Mouse (Mus musculus) A20 (cell line): ENCODE measurements around the gene Gm5128.
"Not testable (repeated sequence)": the region's sequence is repeated elsewhere in the genome, so short reads cannot be mapped to it uniquely, and the experiment has no call there.

Source experiments
- DNase-seq: peaks from one replicate; pipeline ENCODE4 v3.0.0-alpha.2; 2011; ENCODE audit warnings: low read depth, low spot score

Gm5128 gene

DNA sequence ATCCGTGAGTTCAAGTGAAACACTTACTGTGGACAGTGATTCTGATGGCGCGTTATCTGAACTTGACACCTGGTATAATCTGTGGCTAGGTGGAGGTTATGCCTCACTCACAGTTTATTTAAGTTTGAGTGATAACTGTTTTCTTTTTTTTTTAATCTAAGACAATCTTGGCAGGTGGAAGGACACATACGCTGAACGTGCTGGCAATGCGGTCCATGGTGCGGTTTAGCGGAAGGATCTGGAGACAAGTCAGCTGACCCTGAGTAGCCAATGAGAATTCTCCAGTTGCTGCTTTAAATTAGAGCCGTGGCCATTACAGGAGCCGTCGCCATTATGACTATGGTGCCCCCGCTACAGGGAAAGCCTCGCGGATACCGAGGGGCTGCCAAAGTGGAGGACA, at the start of gene Gm5128:
TSS of gene Gm5128 (plus strand) at position 301 of the 400 bp plus-strand sequence.
- DNase-seq, result not testable (repeated sequence)

DNA sequence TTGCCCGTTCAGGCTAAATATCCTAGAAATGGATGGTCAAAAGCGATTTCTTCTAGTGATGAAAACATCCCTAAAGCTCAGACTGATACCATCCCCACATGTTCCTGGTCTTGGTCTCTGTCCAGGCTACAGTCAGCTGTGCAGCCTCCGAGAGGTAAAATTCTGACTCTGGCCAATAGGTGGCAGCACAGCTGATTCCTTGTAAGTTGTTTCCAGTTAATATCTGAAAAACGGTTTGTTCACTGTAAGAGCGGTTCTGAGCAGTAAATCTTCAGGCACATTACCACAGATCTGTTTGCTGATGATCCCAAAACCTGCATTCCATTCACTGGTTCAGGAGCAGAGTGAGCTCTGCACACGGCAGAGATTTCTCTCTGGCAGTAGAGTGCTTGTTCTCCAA, 12.4 kb upstream of the Gm5128 start:
- not testable (repeated sequence) for DNase-seq

DNA sequence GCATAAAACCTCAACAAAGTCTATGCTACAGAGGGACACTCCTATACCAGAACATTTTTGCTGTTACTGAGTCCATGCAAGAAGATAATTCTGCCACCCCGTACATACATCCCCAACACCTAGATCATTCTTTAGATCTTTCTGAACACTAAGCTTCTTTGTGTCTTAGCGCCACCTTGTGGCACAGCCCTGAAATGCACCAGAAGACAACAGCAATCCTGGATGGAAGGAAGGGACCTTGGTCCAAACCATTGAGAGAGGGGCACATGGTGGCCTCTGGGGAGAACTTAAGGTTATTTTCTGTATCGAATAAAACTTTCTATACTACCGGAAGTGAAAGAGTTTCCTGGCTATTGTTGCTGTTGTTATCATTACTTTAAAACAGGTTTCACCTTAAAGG, 11.1 kb upstream of the Gm5128 start:
- not testable (repeated sequence) for DNase-seq

DNA sequence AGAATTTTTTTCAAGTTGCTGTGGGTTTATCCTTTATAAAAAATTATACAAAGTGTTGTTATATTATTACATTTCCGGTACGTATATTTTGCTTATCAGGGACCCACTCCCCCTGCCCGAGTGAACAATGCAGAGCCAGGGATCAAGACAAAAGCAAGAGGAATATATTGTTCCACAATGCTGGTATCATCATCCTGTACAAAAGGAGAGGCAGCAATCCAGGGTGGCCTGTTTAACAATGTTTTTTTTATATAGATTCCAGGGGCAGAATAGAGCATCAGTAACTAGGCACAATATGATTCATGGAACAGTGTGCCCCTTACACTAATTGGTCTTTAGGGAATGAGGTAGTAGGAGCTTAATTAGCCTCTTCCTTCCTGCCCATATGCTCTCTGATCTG, 30.5 kb downstream of the Gm5128 start:
- not testable (repeated sequence) for DNase-seq

DNA sequence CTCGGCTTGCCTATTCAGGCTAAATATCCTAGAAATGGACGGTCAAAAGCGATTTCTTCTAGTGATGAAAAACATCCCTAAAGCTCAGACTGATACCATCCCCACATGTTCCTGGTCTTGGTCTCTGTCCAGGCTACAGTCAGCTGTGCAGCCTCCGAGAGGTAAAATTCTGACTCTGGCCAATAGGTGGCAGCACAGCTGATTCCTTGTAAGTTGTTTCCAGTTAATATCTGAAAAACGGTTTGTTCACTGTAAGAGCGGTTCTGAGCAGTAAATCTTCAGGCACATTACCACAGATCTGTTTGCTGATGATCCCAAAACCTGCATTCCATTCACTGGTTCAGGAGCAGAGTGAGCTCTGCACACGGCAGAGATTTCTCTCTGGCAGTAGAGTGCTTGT, 48.1 kb downstream of the Gm5128 start:
- DNase-seq, result not testable (repeated sequence)

DNA sequence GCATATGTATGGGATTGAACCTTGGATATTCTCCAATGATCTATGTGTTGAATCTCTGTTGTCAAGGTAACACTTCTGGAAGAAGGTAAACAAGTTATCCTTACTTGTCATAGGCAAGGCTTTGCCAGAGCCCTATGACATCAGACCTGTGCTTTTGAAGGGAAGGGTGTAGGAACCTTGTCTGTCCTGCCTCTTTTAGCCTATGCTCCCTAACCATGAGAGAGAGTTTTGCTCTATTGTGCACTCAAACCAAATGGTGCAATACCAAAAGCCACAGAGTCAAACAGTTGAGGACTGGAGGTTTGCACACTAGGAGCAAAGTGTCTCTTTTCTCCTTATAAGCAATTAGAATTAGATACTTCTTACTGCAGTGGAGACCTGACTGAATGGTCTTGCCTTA, 48.7 kb downstream of the Gm5128 start:
- DNase-seq, result not testable (repeated sequence)

DNA sequence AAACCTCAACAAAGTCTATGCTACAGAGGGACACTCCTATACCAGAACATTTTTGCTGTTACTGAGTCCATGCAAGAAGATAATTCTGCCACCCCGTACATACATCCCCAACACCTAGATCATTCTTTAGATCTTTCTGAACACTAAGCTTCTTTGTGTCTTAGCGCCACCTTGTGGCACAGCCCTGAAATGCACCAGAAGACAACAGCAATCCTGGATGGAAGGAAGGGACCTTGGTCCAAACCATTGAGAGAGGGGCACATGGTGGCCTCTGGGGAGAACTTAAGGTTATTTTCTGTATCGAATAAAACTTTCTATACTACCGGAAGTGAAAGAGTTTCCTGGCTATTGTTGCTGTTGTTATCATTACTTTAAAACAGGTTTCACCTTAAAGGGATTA, 49.4 kb downstream of the Gm5128 start:
- not testable (repeated sequence) for DNase-seq
